Mouse (Mus musculus) neural tube, embryonic 14.5 days (tissue): Measurements from ENCODE around the gene Slc38a8. TPM values are rescaled to one million over a fixed set of nuclear protein-coding genes. Genes with fewer than 3 reads are reported as not detected.

ENCODE experiments used
- ATAC-seq: fragments of 200-750 bp; cut with Nextera tagmentation; 2 replicates; pipeline ENCODE4 v1.8.0; 2017; ENCODE audit warnings: low read depth, mild to moderate bottlenecking, moderate TSS enrichment, moderate library complexity
- H3K27ac ChIP-seq: fragments of 300-500 bp; sonication (generic); 2 replicates; pipeline ENCODE4 v1.5.1; 2014; ENCODE audit warnings: low read depth, mild to moderate bottlenecking, control low read depth, low read length, moderate library complexity, mixed read lengths
- H3K27me3 ChIP-seq: fragments of 300-500 bp; sonication (generic); 2 replicates; pipeline ENCODE4 v1.6.1; 2014; ENCODE audit warnings: low read length; ENCODE audit not compliant: control insufficient read depth, insufficient read depth
- H3K36me3 ChIP-seq: fragments of 300-500 bp; sonication (generic); 2 replicates; pipeline ENCODE4 v1.6.1; 2014; ENCODE audit warnings: low read length, mixed read lengths; ENCODE audit not compliant: control insufficient read depth, insufficient read depth
- H3K4me1 ChIP-seq: fragments of 300-500 bp; sonication (generic); 2 replicates; pipeline ENCODE4 v1.6.1; 2014; ENCODE audit warnings: low read length; ENCODE audit not compliant: control insufficient read depth, insufficient read depth
- H3K4me2 ChIP-seq: fragments of 300-500 bp; sonication (generic); 2 replicates; pipeline ENCODE4 v1.6.1; 2014; ENCODE audit warnings: mild to moderate bottlenecking, low read depth, low read length, control low read depth
- H3K4me3 ChIP-seq: fragments of 300-500 bp; sonication (generic); 2 replicates; pipeline ENCODE4 v1.5.1; 2014; ENCODE audit warnings: low read depth, low read length, control low read depth, mixed read lengths
- H3K9ac ChIP-seq: fragments of 300-500 bp; sonication (generic); replicated peaks from 2 replicates; pipeline ENCODE4 v1.6.1; 2014; ENCODE audit warnings: low read depth, mild to moderate bottlenecking, control low read depth, low read length, mixed read lengths
- H3K9me3 ChIP-seq: fragments of 300-500 bp; sonication (generic); 2 replicates; pipeline ENCODE4 v1.6.1; 2016; ENCODE audit warnings: low read length; ENCODE audit not compliant: control insufficient read depth
- WGBS: fragments of 180-500 bp; shearing (Covaris S2); extraction: QIAGEN DNeasy Blood & Tissue Kit; methylation state at CpG from one replicate; pipeline ENCODE4 v1.1.7; 2014; 5-methylcytosine and 5-hydroxymethylcytosine counted together
- polyA plus RNA-seq: library from polyadenylated mRNA; unstranded; fragments of >200 nt; fragmentation: Nextera tagmentation; extraction: Ambion mirVana; gene quantifications from 2 replicates; pipeline ENCODE4 v1.2.1, GENCODE M21; 2014

Slc38a8 gene
- polyA plus RNA-seq, 1 experiment from 2014 or later = not detected

- no peak overlapping the region for H3K9ac ChIP-seq
- H3K27ac ChIP-seq = no peak overlapping the region
- no peak overlapping the region for H3K4me3 ChIP-seq
- H3K9me3 ChIP-seq = no peaks in the 10 kb centered on the region
- no peaks in the 10 kb centered on the region for H3K27me3 ChIP-seq
- no peak for ATAC-seq
- H3K36me3 ChIP-seq = peaks cover 77% of the 10 kb centered on the region
- H3K4me1 ChIP-seq = no peaks in the 10 kb centered on the region
- no peak overlapping the region for H3K4me2 ChIP-seq
- 96% methylated on average over 7 of the region's 7 CpGs for WGBS
Observed at GRCm38 (mm10) chr8:119528762-119529161, 27.3 kb upstream of the Slc38a8 start.

GRCm38 (mm10) chr8:119520102-119520501 is 18.6 kb upstream of the Slc38a8 start:
- H3K27ac ChIP-seq = no peak overlapping the region
- 80% methylated on average over 7 of the region's 7 CpGs for WGBS
- H3K4me3 ChIP-seq = no peak overlapping the region
- H3K9ac ChIP-seq = no peak overlapping the region
- ATAC-seq = no peak
- H3K4me1 ChIP-seq = no peaks in the 10 kb centered on the region
- peaks cover 71% of the 10 kb centered on the region for H3K36me3 ChIP-seq
- no peaks in the 10 kb centered on the region for H3K27me3 ChIP-seq
- no peaks in the 10 kb centered on the region for H3K9me3 ChIP-seq
- H3K4me2 ChIP-seq = no peak overlapping the region

- no peak overlapping the region for H3K4me3 ChIP-seq
- H3K4me1 ChIP-seq = no peaks in the 10 kb centered on the region
- H3K27me3 ChIP-seq = no peaks in the 10 kb centered on the region
- ATAC-seq = peak; percentile 65
- WGBS = 42% methylated on average over 5 of the region's 5 CpGs
- no peak overlapping the region for H3K27ac ChIP-seq
- no peaks in the 10 kb centered on the region for H3K9me3 ChIP-seq
- H3K4me2 ChIP-seq = no peak overlapping the region
- peaks cover 61% of the 10 kb centered on the region for H3K36me3 ChIP-seq
- H3K9ac ChIP-seq = no peak overlapping the region
Observed at GRCm38 (mm10) chr8:119516674-119517073, 15.2 kb upstream of the Slc38a8 start.

- 51% methylated on average over 3 of the region's 3 CpGs for WGBS
- Histone ChIP-seq H3K4me2 (no peak overlapping the region), H3K4me1 (no peaks in the 10 kb centered on the region), H3K9ac (no peak overlapping the region), H3K4me3 (no peak overlapping the region), H3K36me3 (peaks cover 59% of the 10 kb centered on the region), H3K27ac (no peak overlapping the region), H3K27me3 (no peaks in the 10 kb centered on the region), H3K9me3 (no peaks in the 10 kb centered on the region)
- no peak for ATAC-seq
Observed at GRCm38 (mm10) chr8:119515767-119516166, 14.3 kb upstream of the Slc38a8 start.

GRCm38 (mm10) chr8:119514940-119515339 is 13.4 kb upstream of the Slc38a8 start:
- 95% methylated on average over 3 of the region's 3 CpGs for WGBS
- H3K27ac ChIP-seq = no peak overlapping the region

GRCm38 (mm10) chr8:119513405-119513804 is 11.9 kb upstream of the Slc38a8 start:
- Histone ChIP-seq H3K4me2 (no peak overlapping the region), H3K36me3 (peaks cover 64% of the 10 kb centered on the region), H3K4me1 (no peaks in the 10 kb centered on the region), H3K4me3 (no peak overlapping the region), H3K27me3 (no peaks in the 10 kb centered on the region), H3K9me3 (no peaks in the 10 kb centered on the region), H3K27ac (no peak overlapping the region), H3K9ac (no peak overlapping the region)
- WGBS = 96% methylated on average over 4 of the region's 4 CpGs
- no peak for ATAC-seq

More at GRCm38 (mm10) chr8:119514940-119515339, 13.4 kb upstream of the Slc38a8 start:
- Histone ChIP-seq H3K4me2 (no peak overlapping the region), H3K9me3 (no peaks in the 10 kb centered on the region), H3K4me1 (no peaks in the 10 kb centered on the region), H3K4me3 (no peak overlapping the region), H3K9ac (no peak overlapping the region), H3K36me3 (peaks cover 60% of the 10 kb centered on the region), H3K27me3 (no peaks in the 10 kb centered on the region)
- no peak for ATAC-seq

- H3K4me1 ChIP-seq = no peaks in the 10 kb centered on the region
- H3K36me3 ChIP-seq = peaks cover 53% of the 10 kb centered on the region
- no peak overlapping the region for H3K4me2 ChIP-seq
- WGBS = 92% methylated on average over 7 of the region's 7 CpGs
- no peaks in the 10 kb centered on the region for H3K9me3 ChIP-seq
- no peak for ATAC-seq
- no peaks in the 10 kb centered on the region for H3K27me3 ChIP-seq
- no peak overlapping the region for H3K4me3 ChIP-seq
- H3K27ac ChIP-seq = no peak overlapping the region
- no peak overlapping the region for H3K9ac ChIP-seq
Observed at GRCm38 (mm10) chr8:119511722-119512121, 10.2 kb upstream of the Slc38a8 start.

- no peak overlapping the region for H3K4me2 ChIP-seq
- no peaks in the 10 kb centered on the region for H3K27me3 ChIP-seq
- WGBS = 87% methylated on average over 9 of the region's 9 CpGs
- H3K4me1 ChIP-seq = no peaks in the 10 kb centered on the region
- H3K36me3 ChIP-seq = peaks cover 46% of the 10 kb centered on the region
- H3K9ac ChIP-seq = no peak overlapping the region
- H3K9me3 ChIP-seq = no peaks in the 10 kb centered on the region
- H3K4me3 ChIP-seq = no peak overlapping the region
- H3K27ac ChIP-seq = no peak overlapping the region
- ATAC-seq = no peak
Observed at GRCm38 (mm10) chr8:119510471-119510870, 9.0 kb upstream of the Slc38a8 start.

GRCm38 (mm10) chr8:119506106-119506505 is 4.6 kb upstream of the Slc38a8 start:
- Histone ChIP-seq H3K9me3 (no peaks in the 10 kb centered on the region), H3K4me3 (no peak overlapping the region), H3K27ac (no peak overlapping the region), H3K4me2 (no peak overlapping the region), H3K4me1 (no peaks in the 10 kb centered on the region), H3K27me3 (no peaks in the 10 kb centered on the region), H3K36me3 (peaks cover 25% of the 10 kb centered on the region), H3K9ac (no peak overlapping the region)
- no peak for ATAC-seq
- 92% methylated on average over 8 of the region's 8 CpGs for WGBS

- Histone ChIP-seq H3K27ac (no peak overlapping the region), H3K9ac (no peak overlapping the region)
Observed at GRCm38 (mm10) chr8:119505488-119505887, 4.0 kb upstream of the Slc38a8 start.

More at GRCm38 (mm10) chr8:119505488-119505887, 4.0 kb upstream of the Slc38a8 start:
- no peak overlapping the region for H3K4me3 ChIP-seq
- 58% methylated on average over 9 of the region's 9 CpGs for WGBS
- H3K9me3 ChIP-seq = no peaks in the 10 kb centered on the region
- H3K4me1 ChIP-seq = no peaks in the 10 kb centered on the region
- H3K4me2 ChIP-seq = no peak overlapping the region
- no peak for ATAC-seq
- no peaks in the 10 kb centered on the region for H3K27me3 ChIP-seq
- peaks cover 22% of the 10 kb centered on the region for H3K36me3 ChIP-seq
